Mouse (Mus musculus): ENCODE data around the gene Insl6.

DNA sequence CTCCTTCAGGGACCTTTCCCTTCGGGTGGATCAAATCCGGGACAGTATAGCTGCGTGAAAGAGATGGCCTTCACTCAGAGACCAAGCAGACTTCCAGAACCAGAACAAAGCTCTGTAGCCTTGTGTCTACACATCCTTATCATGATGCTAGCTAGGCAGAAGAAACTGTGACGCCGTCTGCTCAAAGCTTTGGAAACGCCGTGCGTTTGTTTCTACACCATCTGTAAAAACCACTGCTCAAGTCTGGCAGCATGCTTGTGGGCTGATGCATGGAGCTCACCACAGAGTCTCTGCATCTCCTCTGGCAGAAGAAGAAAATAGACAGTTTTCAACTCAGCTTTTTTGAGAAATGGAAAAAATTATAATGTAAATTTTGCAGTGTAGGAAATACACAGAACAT, 13.4 kb downstream of the Insl6 start:
- no peak for TF ChIP-seq ZC3H11A (IDR thresholded peaks at IDR 0.05; ENCODE audit: borderline replicate concordance, low read depth, low read length)
- TF ChIP-seq HCFC1 (IDR thresholded peaks at IDR 0.05; ENCODE audit: borderline replicate concordance, insufficient read depth, low read length): no peak
- TF ChIP-seq MAFK (IDR thresholded peaks at IDR 0.05; ENCODE audit: insufficient read depth, low read depth, low read length): no peak
- no peak for TF ChIP-seq ZNF384 (IDR thresholded peaks at IDR 0.05; ENCODE audit: low read depth, low read length)
- no peak for TF ChIP-seq CHD2 (IDR thresholded peaks at IDR 0.05; ENCODE audit: low read depth, low read length)
